Mouse (Mus musculus) G1E (cell line): ENCODE data around the gene Grm2. TPM values are rescaled to one million over a fixed set of nuclear protein-coding genes. Genes with fewer than 3 reads are reported as not detected.

Experiments used
- ATAC-seq: 2 replicates; pipeline ENCODE4 v1.8.0; 2016; ENCODE audit warnings: mild to moderate bottlenecking; ENCODE audit not compliant: insufficient number of reproducible peaks, poor library complexity, low FRiP score, severe bottlenecking; ENCODE audit errors: extremely low read depth
- DNase-seq: peaks from one replicate; pipeline ENCODE4 v3.0.0; 2012; ENCODE audit warnings: low spot score
- H3K27me3 ChIP-seq: 2 replicates; pipeline ENCODE4 v1.6.1; 2012; ENCODE audit warnings: mild to moderate bottlenecking, low read length, inconsistent platforms; ENCODE audit not compliant: insufficient read depth
- H3K36me3 ChIP-seq: replicated peaks from 2 replicates; pipeline ENCODE3; 2012; ENCODE audit warnings: mild to moderate bottlenecking, inconsistent platforms
- H3K4me1 ChIP-seq: 2 replicates; pipeline ENCODE4 v1.6.1; 2012; ENCODE audit warnings: low read depth, low read length, inconsistent platforms, mixed read lengths; ENCODE audit not compliant: insufficient read depth
- H3K4me3 ChIP-seq: 2 replicates; pipeline ENCODE4 v1.5.1; 2012; ENCODE audit warnings: low read depth, mild to moderate bottlenecking, inconsistent platforms, low read length, moderate library complexity, mixed read lengths
- H3K9me3 ChIP-seq: replicated peaks from 2 replicates; pipeline ENCODE4 v1.6.1; 2012; ENCODE audit warnings: inconsistent platforms
- CTCF ChIP-seq: IDR thresholded peaks from 2 replicates; pipeline ENCODE4 v1.5.1; 2012; ENCODE audit warnings: low read depth, low read length, inconsistent platforms, mixed read lengths
- GATA1 ChIP-seq: IDR thresholded peaks from 2 replicates; pipeline ENCODE4 v1.6.1; 2012; ENCODE audit warnings: borderline replicate concordance, low read length, inconsistent platforms, mixed read lengths
- GATA2 ChIP-seq: IDR thresholded peaks from 2 replicates; pipeline ENCODE4 v1.6.1; 2012; ENCODE audit warnings: low read depth, low read length, inconsistent platforms, borderline replicate concordance
- POLR2AphosphoS5 ChIP-seq: IDR thresholded peaks from 2 replicates; pipeline ENCODE4 v1.6.1; 2012; ENCODE audit warnings: low read depth, low read length, inconsistent platforms; ENCODE audit not compliant: insufficient replicate concordance
- TAL1 ChIP-seq: conservative IDR thresholded peaks from 2 replicates; pipeline ENCODE4 v1.6.1; 2012; ENCODE audit warnings: low read depth, low read length, inconsistent platforms, mixed read lengths
- polyA plus RNA-seq: library from polyadenylated mRNA; stranded (reverse); fragments of >175 nt; gene quantifications from 2 replicates; pipeline ENCODE4 v1.2.3, GENCODE M21; 2012
- total RNA-seq, 2 experiments: library from RNA; stranded (forward) in 1 of 2; stranded (reverse) in 1 of 2; fragments of 200-1000 nt in 1 of 2; fragments of >200 nt in 1 of 2; fragmentation: Nextera tagmentation in 1 of 2; gene quantifications; 2 replicates each; pipeline ENCODE4 v1.2.3; 2014 to 2017

The Grm2 gene
- total RNA-seq (2014; fragmentation: Nextera tagmentation) (not detected in 2 replicates), total RNA-seq (2017) (0.12 and 0.16 TPM in 2 replicates), polyA plus RNA-seq (not detected in 2 replicates)

- no peak for ATAC-seq
- peaks cover 15% of the 10 kb centered on the region for H3K27me3 ChIP-seq
These were observed at the start of gene Grm2 for GRCm38 (mm10) chr9:106655884-106656720. Gene Grm2, minus strand, starts transcription at chr9:106656082.

GRCm38 (mm10) chr9:106692973-106693481 lies 37.1 kb upstream of the Grm2 start:
- H3K9me3 ChIP-seq = no peaks in the 10 kb centered on the region
- TF ChIP-seq CTCF (no peak), POLR2AphosphoS5 (no peak), GATA2 (no peak), GATA1 (no peak), TAL1 (no peak)
- H3K36me3 ChIP-seq = peaks cover 77% of the 10 kb centered on the region
- no peaks in the 10 kb centered on the region for H3K27me3 ChIP-seq
- ATAC-seq = no peak
- no peak overlapping the region for H3K4me3 ChIP-seq
- H3K4me1 ChIP-seq = no peaks in the 10 kb centered on the region
- no peak for DNase-seq

More at GRCm38 (mm10) chr9:106655884-106656720, at the start of gene Grm2:
- Histone ChIP-seq H3K4me1 (no peaks in the 10 kb centered on the region), H3K4me3 (no peak within 1 kb of the TSS), H3K9me3 (no peaks in the 10 kb centered on the region), H3K36me3 (peaks cover 43% of the 10 kb centered on the region)
- peak; percentile 34 for DNase-seq
- no peak for TF ChIP-seq GATA2

GRCm38 (mm10) chr9:106688834-106689233 lies 33.0 kb upstream of the Grm2 start:
- TF ChIP-seq TAL1 (no peak), POLR2AphosphoS5 (no peak), GATA1 (no peak), CTCF (no peak), GATA2 (no peak)
- DNase-seq = no peak
- ATAC-seq = no peak

GRCm38 (mm10) chr9:106686983-106687650 lies 31.2 kb upstream of the Grm2 start:
- H3K4me1 ChIP-seq = peaks cover 32% of the 10 kb centered on the region
- ATAC-seq = 0 out of 2 replicates have a peak, but pooled peaks have one; percentile 23
- H3K4me3 ChIP-seq = no peak overlapping the region
- DNase-seq = peak; percentile 63
- TF ChIP-seq GATA2 (no peak), CTCF (peak; percentile 93)
- H3K27me3 ChIP-seq = no peaks in the 10 kb centered on the region
- H3K36me3 ChIP-seq = peaks cover 48% of the 10 kb centered on the region
- no peaks in the 10 kb centered on the region for H3K9me3 ChIP-seq

More at GRCm38 (mm10) chr9:106688834-106689233, 33.0 kb upstream of the Grm2 start:
- Histone ChIP-seq H3K4me1 (peaks cover 32% of the 10 kb centered on the region), H3K4me3 (no peak overlapping the region), H3K9me3 (no peaks in the 10 kb centered on the region), H3K27me3 (no peaks in the 10 kb centered on the region), H3K36me3 (peaks cover 54% of the 10 kb centered on the region)

- H3K4me1 ChIP-seq = peaks cover 34% of the 10 kb centered on the region
- peak; percentile 46; the same call in 1 of the 2 replicates for ATAC-seq
- peak; percentile 85 for DNase-seq
These were observed 29.6 kb upstream of the Grm2 start, which contains the start of gene Tex264 for GRCm38 (mm10) chr9:106685249-106686101. Gene Tex264, minus strand, starts transcription at chr9:106685927.

More at GRCm38 (mm10) chr9:106685249-106686101, 29.6 kb upstream of the Grm2 start, which contains the start of gene Tex264:
- H3K27me3 ChIP-seq = no peaks in the 10 kb centered on the region
- peak within 1 kb of the TSS; percentile 77 for H3K4me3 ChIP-seq
- H3K36me3 ChIP-seq = peaks cover 49% of the 10 kb centered on the region
- TF ChIP-seq POLR2AphosphoS5 (no peak), GATA1 (no peak), GATA2 (no peak), TAL1 (no peak), CTCF (no peak)
- no peaks in the 10 kb centered on the region for H3K9me3 ChIP-seq
